Mouse (Mus musculus) forebrain, embryonic 14.5 days (tissue): ENCODE data around the gene Odc1. TPM values are rescaled to one million over a fixed set of nuclear protein-coding genes. Genes with fewer than 3 reads are reported as not detected.

Experiments used
- ATAC-seq: fragments of 200-750 bp; cut with Nextera tagmentation; 2 replicates; pipeline ENCODE4 v1.8.0; 2017; ENCODE audit warnings: mild to moderate bottlenecking, moderate library complexity
- DNase-seq: peaks from one replicate; pipeline ENCODE4 v3.0.0-alpha.2; 2015; ENCODE audit warnings: low spot score
- H3K27ac ChIP-seq: fragments of 300-500 bp; sonication (generic); 2 replicates; pipeline ENCODE4 v1.5.1; 2014; ENCODE audit warnings: low read depth, mild to moderate bottlenecking, control low read depth, low read length, moderate library complexity
- H3K27me3 ChIP-seq: fragments of 300-500 bp; sonication (generic); replicated peaks from 2 replicates; pipeline ENCODE4 v1.6.1; 2014; ENCODE audit warnings: low read length, control low read depth, mixed read lengths; ENCODE audit not compliant: control insufficient read depth, insufficient read depth
- H3K36me3 ChIP-seq: fragments of 300-500 bp; sonication (generic); 2 replicates; pipeline ENCODE4 v1.6.1; 2014; ENCODE audit warnings: low read length, control low read depth; ENCODE audit not compliant: control insufficient read depth, insufficient read depth
- H3K4me1 ChIP-seq: fragments of 300-500 bp; sonication (generic); 2 replicates; pipeline ENCODE4 v1.6.1; 2014; ENCODE audit warnings: antibody characterized with exemption, low read length, control low read depth; ENCODE audit not compliant: control insufficient read depth, insufficient read depth
- H3K4me2 ChIP-seq: fragments of 300-500 bp; sonication (generic); 2 replicates; pipeline ENCODE4 v1.6.1; 2014; ENCODE audit warnings: mild to moderate bottlenecking, control low read depth, low read length
- H3K4me3 ChIP-seq: fragments of 300-500 bp; sonication (generic); 2 replicates; pipeline ENCODE4 v1.5.1; 2014; ENCODE audit warnings: low read depth, low read length, control low read depth
- H3K9ac ChIP-seq: fragments of 300-500 bp; sonication (generic); 2 replicates; pipeline ENCODE4 v1.6.1; 2014; ENCODE audit warnings: mild to moderate bottlenecking, low read length, control low read depth, moderate library complexity
- H3K9me3 ChIP-seq: fragments of 300-500 bp; sonication (generic); replicated peaks from 2 replicates; pipeline ENCODE4 v1.6.1; 2016; ENCODE audit warnings: low read length, control low read depth, mixed read lengths; ENCODE audit not compliant: control insufficient read depth
- WGBS: fragments of 180-500 bp; shearing (Covaris S2); extraction: QIAGEN DNeasy Blood & Tissue Kit; methylation state at CpG from one replicate; pipeline ENCODE4 v1.1.7; 2014; 5-methylcytosine and 5-hydroxymethylcytosine counted together
- polyA plus RNA-seq: library from polyadenylated mRNA; unstranded; fragments of >200 nt; fragmentation: Nextera tagmentation; extraction: Ambion mirVana; gene quantifications from 2 replicates; pipeline ENCODE4 v1.2.1, GENCODE M21; 2014

Odc1 gene
- polyA plus RNA-seq, 1 experiment from 2014 or later, result 288 TPM

- WGBS, result 96% methylated on average over 7 of the region's 7 CpGs
- no peak overlapping the region for H3K9ac ChIP-seq
- H3K4me1 ChIP-seq, result 0 out of 2 replicates have a peak, but pooled peaks cover 1% of the 10 kb centered on the region
- H3K9me3 ChIP-seq, result no peaks in the 10 kb centered on the region
- no peak overlapping the region for H3K4me2 ChIP-seq
- H3K36me3 ChIP-seq, result no peaks in the 10 kb centered on the region
- no peak overlapping the region for H3K27ac ChIP-seq
- no peaks in the 10 kb centered on the region for H3K27me3 ChIP-seq
- ATAC-seq (no peak), DNase-seq (no peak)
- H3K4me3 ChIP-seq, result no peak overlapping the region
These were observed 44.5 kb downstream of the Odc1 start for GRCm38 (mm10) chr12:17588906-17589612.

DNA sequence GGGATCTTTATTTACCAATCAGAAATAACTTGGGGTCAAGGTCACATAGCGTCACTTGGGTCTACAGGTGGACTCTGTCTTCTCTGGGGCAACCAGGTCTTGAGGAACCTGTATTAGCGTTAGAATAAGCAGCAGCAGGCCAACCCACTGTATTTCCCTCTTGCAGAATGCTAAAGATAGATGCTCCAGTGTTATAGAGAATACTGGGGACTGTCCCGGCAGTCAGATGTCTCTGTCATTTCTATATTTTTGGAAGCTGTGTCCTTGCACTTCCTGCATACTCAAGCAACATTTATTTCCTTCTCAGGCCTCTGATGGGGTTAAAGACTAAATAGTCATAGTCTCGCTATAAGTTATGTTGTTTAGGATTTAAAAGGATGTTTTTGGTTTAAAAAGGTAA, 46.7 kb downstream of the Odc1 start:
- ATAC-seq (no peak), DNase-seq (no peak)
- Histone ChIP-seq H3K4me2 (no peak overlapping the region), H3K4me3 (no peak overlapping the region), H3K4me1 (no peaks in the 10 kb centered on the region), H3K9ac (no peak overlapping the region), H3K9me3 (no peaks in the 10 kb centered on the region), H3K36me3 (no peaks in the 10 kb centered on the region), H3K27ac (no peak overlapping the region), H3K27me3 (no peaks in the 10 kb centered on the region)
- 91% methylated on average over 4 of the region's 4 CpGs for WGBS

- no peaks in the 10 kb centered on the region for H3K9me3 ChIP-seq
- H3K36me3 ChIP-seq, result no peaks in the 10 kb centered on the region
- no peak overlapping the region for H3K4me3 ChIP-seq
- no peak for ATAC-seq
- no peak overlapping the region for H3K9ac ChIP-seq
- no peak overlapping the region for H3K4me2 ChIP-seq
- no peaks in the 10 kb centered on the region for H3K27me3 ChIP-seq
- H3K4me1 ChIP-seq, result no peaks in the 10 kb centered on the region
- DNase-seq, result no peak
- 83% methylated on average over 2 of the region's 2 CpGs for WGBS
- H3K27ac ChIP-seq, result no peak overlapping the region
These were observed 49.4 kb downstream of the Odc1 start for GRCm38 (mm10) chr12:17593956-17594355.

GRCm38 (mm10) chr12:17594701-17595100, 50.1 kb downstream of the Odc1 start:
- Histone ChIP-seq H3K4me1 (no peaks in the 10 kb centered on the region), H3K27ac (no peak overlapping the region), H3K9me3 (no peaks in the 10 kb centered on the region), H3K36me3 (no peaks in the 10 kb centered on the region), H3K9ac (no peak overlapping the region), H3K4me2 (no peak overlapping the region), H3K27me3 (no peaks in the 10 kb centered on the region), H3K4me3 (no peak overlapping the region)
- ATAC-seq (no peak), DNase-seq (no peak)
- 94% methylated on average over 4 of the region's 4 CpGs for WGBS

DNA sequence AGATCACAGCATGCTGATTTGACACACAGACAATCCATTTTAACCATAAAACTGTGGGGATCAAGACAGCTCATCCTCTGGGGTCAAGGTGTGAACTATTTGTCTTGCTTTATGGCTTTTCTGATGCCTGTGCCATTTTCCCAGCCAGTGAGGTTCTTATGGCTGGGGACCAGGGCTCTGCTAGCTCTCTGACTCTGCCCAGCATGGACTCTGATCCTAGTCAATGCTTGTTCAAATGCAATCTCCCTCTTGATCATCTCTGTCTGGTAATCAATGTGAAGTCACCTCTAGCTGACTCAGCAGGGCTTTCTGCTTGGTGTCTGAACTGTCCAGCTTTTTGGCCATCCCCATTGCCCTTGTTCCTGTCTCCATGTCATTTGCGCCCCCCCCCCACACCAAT, 50.6 kb downstream of the Odc1 start:
- Histone ChIP-seq H3K9ac (no peak overlapping the region), H3K4me2 (no peak overlapping the region), H3K27me3 (no peaks in the 10 kb centered on the region), H3K27ac (no peak overlapping the region), H3K4me3 (no peak overlapping the region), H3K4me1 (no peaks in the 10 kb centered on the region), H3K36me3 (no peaks in the 10 kb centered on the region), H3K9me3 (no peaks in the 10 kb centered on the region)
- no peak for DNase-seq
- WGBS, result 100% methylated on average over 1 of the region's 1 CpGs
- no peak for ATAC-seq

Other genes with a start within 250 kb of the Odc1 start
- 0.20 and 0.32 TPM in 2 replicates for gene Atp6v1c2, start 215.4 kb upstream of the Odc1 start, polyA plus RNA-seq
- 19.5 and 19.6 TPM in 2 replicates for gene Nol10, start 196.3 kb upstream of the Odc1 start, polyA plus RNA-seq
- 33.3 and 40.0 TPM in 2 replicates for gene Hpcal1, start 146.1 kb downstream of the Odc1 start, polyA plus RNA-seq